In genomic region chr11:59350326-59350725, GRCm38 (mm10) we compare ENCODE assay signal across 23 mouse cellular contexts. TPM values are rescaled to one million over a fixed set of nuclear protein-coding genes. Genes with fewer than 3 reads are reported as not detected.
DNase-seq lines count a peak whose midpoint lies in the region; ATAC-seq and TF ChIP-seq lines count a peak whose summit lies in the region.
"Had no signal": no experiment of that assay in that cellular context is flagged by ENCODE, and none has a peak within 500 bp of the region (broad histone marks: within the 10 kb centered on the region; RNA-seq: fewer than 3 reads in every experiment).

No protein-coding gene starts in this region.

- peak overlapping the region; percentile 39; the same call in 1 of the 2 replicates for H3K27ac ChIP-seq in midbrain, embryonic 10.5 days (replicated peaks)
- H3K27ac ChIP-seq in midbrain, postnatal 0 days (ENCODE audit: low read depth, low read length), result no peak overlapping the region
- peak overlapping the region; percentile 75; the same call in 1 of the 2 replicates for H3K27ac ChIP-seq in limb, embryonic 10.5 days
- H3K27ac ChIP-seq: forebrain, embryonic 12.5 days; hindbrain, postnatal 0 days had no signal

- ATAC-seq in midbrain, postnatal 0 days (ENCODE audit: low FRiP score), result no peak
- ATAC-seq: hindbrain, postnatal 0 days; liver, postnatal 0 days; Patski had no signal

- peaks cover 9% of the 10 kb centered on the region for H3K4me1 ChIP-seq in midbrain, embryonic 10.5 days
- H3K4me1 ChIP-seq in midbrain, postnatal 0 days (ENCODE audit: insufficient read depth, low read length), result no peaks in the 10 kb centered on the region
- H3K4me1 ChIP-seq in limb, embryonic 10.5 days, result peaks cover 20% of the 10 kb centered on the region
- H3K4me1 ChIP-seq: forebrain, embryonic 12.5 days had no signal

- 0 out of 2 replicates have a peak, but pooled peaks cover 5% of the 10 kb centered on the region for H3K9me3 ChIP-seq in midbrain, embryonic 10.5 days (replicated peaks)
- H3K9me3 ChIP-seq in midbrain, postnatal 0 days (ENCODE audit: low read length), result no peaks in the 10 kb centered on the region
- no peaks in the 10 kb centered on the region for H3K9me3 ChIP-seq in limb, embryonic 10.5 days (replicated peaks)
- H3K9me3 ChIP-seq: forebrain, embryonic 12.5 days had no signal

- TF ChIP-seq CTCF in midbrain, postnatal 0 days (IDR thresholded peaks at IDR 0.05), result no peak

- H3K4me3 ChIP-seq in midbrain, embryonic 10.5 days, result no peak overlapping the region
- no peak overlapping the region for H3K4me3 ChIP-seq in midbrain, postnatal 0 days (ENCODE audit: low read depth, low read length)
- no peak overlapping the region for H3K4me3 ChIP-seq in limb, embryonic 10.5 days
- H3K4me3 ChIP-seq: forebrain, embryonic 12.5 days had no signal

- H3K9ac ChIP-seq in midbrain, postnatal 0 days (replicated peaks; ENCODE audit: low read length, poor library complexity, severe bottlenecking), result no peak overlapping the region
- H3K9ac ChIP-seq: forebrain, embryonic 12.5 days; liver, postnatal 0 days had no signal

- WGBS in midbrain, embryonic 10.5 days, result 74% methylated on average over 2 of the region's 2 CpGs
- WGBS in midbrain, postnatal 0 days, result 83% methylated on average over 2 of the region's 2 CpGs
- WGBS in limb, embryonic 10.5 days, result 65% methylated on average over 2 of the region's 2 CpGs

- H3K27me3 ChIP-seq in midbrain, embryonic 10.5 days (ENCODE audit: low read depth, poor library complexity, severe bottlenecking), result no peaks in the 10 kb centered on the region
- H3K27me3 ChIP-seq in midbrain, postnatal 0 days (ENCODE audit: insufficient read depth, low read length), result no peaks in the 10 kb centered on the region
- H3K27me3 ChIP-seq in limb, embryonic 10.5 days (ENCODE audit: low read depth, poor library complexity, severe bottlenecking), result no peaks in the 10 kb centered on the region
- H3K27me3 ChIP-seq: forebrain, embryonic 12.5 days; Patski had no signal

- H3K36me3 ChIP-seq in midbrain, embryonic 10.5 days, result no peaks in the 10 kb centered on the region
- H3K36me3 ChIP-seq in midbrain, postnatal 0 days (ENCODE audit: insufficient read depth, low read length), result no peaks in the 10 kb centered on the region
- H3K36me3 ChIP-seq in limb, embryonic 10.5 days, result no peaks in the 10 kb centered on the region
- H3K36me3 ChIP-seq: forebrain, embryonic 12.5 days had no signal

- no peak for DNase-seq in midbrain, embryonic 10.5 days (ENCODE audit: low spot score)
- no peak for DNase-seq in midbrain, postnatal 0 days (ENCODE audit: low spot score)
- peak; percentile 47 for DNase-seq in embryo, embryonic 11 days
- DNase-seq in limb, embryonic 10.5 days (ENCODE audit: low spot score), result no peak
- no peak for DNase-seq in cerebellum, postnatal 4 days (ENCODE audit: low spot score in 2 of 2)
- DNase-seq in layer of hippocampus, adult 9-10 months (ENCODE audit: low spot score), result no peak
- DNase-seq in adrenal gland, adult 8-10 months, result no peak
- DNase-seq: adrenal gland, adult 2 months; cerebellum, adult 11-12 months; heart, postnatal 14 days; kidney, adult 8-10 months; kidney, postnatal 4 days; left cerebral cortex, postnatal 4 days; liver, postnatal 0 days; retina, postnatal 1 day; thymus, adult 2 months had no signal

- H3K4me2 ChIP-seq in midbrain, postnatal 0 days (ENCODE audit: low read depth, low read length, poor library complexity, severe bottlenecking), result no peak overlapping the region
- H3K4me2 ChIP-seq: forebrain, embryonic 12.5 days had no signal

RNA-seq across cellular contexts. Expression of gene Prss38, which starts 25.1 kb away (rescaled TPM):
- not detected in 2 replicates for polyA plus RNA-seq in midbrain, embryonic 10.5 days (2016; fragmentation: Nextera tagmentation; extraction: Ambion mirVana)
- total RNA-seq in midbrain, postnatal 0 days (2014; rRNA removed), result not detected in 2 replicates
- polyA plus RNA-seq in midbrain, postnatal 0 days (2015; fragmentation: Nextera tagmentation; extraction: Ambion mirVana), result 0.22 TPM in 1 of 2 replicates, not detected in the other
- not detected in 2 replicates for polyA plus RNA-seq in limb, embryonic 10.5 days (2016; fragmentation: Nextera tagmentation; extraction: Ambion mirVana)
- not detected for total RNA-seq in adrenal gland, adult 8-10 months (2022)
- total RNA-seq: adrenal gland, adult 2 months; common myeloid progenitor, adult 5-6 weeks; gastrocnemius, adult 8-10 months; heart, adult 8-10 months; heart, postnatal 14 days; hindbrain, postnatal 0 days; left cerebral cortex, postnatal 4 days had no signal
- polyA plus RNA-seq: adrenal gland, adult 2 months; forebrain, embryonic 12.5 days; hindbrain, postnatal 0 days; liver, postnatal 0 days; neural tube, embryonic 14.5 days; Patski; thymus, adult 2 months had no signal

RNA-seq across cellular contexts. Expression of gene Wnt9a, which starts 43.6 kb away (rescaled TPM):
- polyA plus RNA-seq in midbrain, embryonic 10.5 days (2016; fragmentation: Nextera tagmentation; extraction: Ambion mirVana), result 7.8 and 9.7 TPM in 2 replicates
- 4.2 and 5.6 TPM in 2 replicates for total RNA-seq in midbrain, postnatal 0 days (2014; rRNA removed)
- 2.3 and 2.9 TPM in 2 replicates for polyA plus RNA-seq in midbrain, postnatal 0 days (2015; fragmentation: Nextera tagmentation; extraction: Ambion mirVana)
- 1.2 and 1.8 TPM in 2 replicates for polyA plus RNA-seq in limb, embryonic 10.5 days (2016; fragmentation: Nextera tagmentation; extraction: Ambion mirVana)
- total RNA-seq in adrenal gland, adult 8-10 months (2022), result 1 to 10 TPM; 1.2 to 1.5 (median 1.5) TPM
- total RNA-seq: common myeloid progenitor, adult 5-6 weeks had no signal

RNA-seq across cellular contexts. Expression of gene Wnt3a, which starts 59.8 kb away (rescaled TPM):
- polyA plus RNA-seq in midbrain, embryonic 10.5 days (2016; fragmentation: Nextera tagmentation; extraction: Ambion mirVana), result 5.3 and 8.7 TPM in 2 replicates
- 0.16 TPM in 1 of 2 replicates, not detected in the other for total RNA-seq in midbrain, postnatal 0 days (2014; rRNA removed)
- 0.10 TPM in 1 of 2 replicates, not detected in the other for polyA plus RNA-seq in midbrain, postnatal 0 days (2015; fragmentation: Nextera tagmentation; extraction: Ambion mirVana)
- 0.14 and 0.53 TPM in 2 replicates for polyA plus RNA-seq in limb, embryonic 10.5 days (2016; fragmentation: Nextera tagmentation; extraction: Ambion mirVana)
- not detected for total RNA-seq in adrenal gland, adult 8-10 months (2022)
- total RNA-seq: adrenal gland, adult 2 months; common myeloid progenitor, adult 5-6 weeks; gastrocnemius, adult 8-10 months; heart, adult 8-10 months; heart, postnatal 14 days; left cerebral cortex, postnatal 4 days had no signal
- polyA plus RNA-seq: adrenal gland, adult 2 months; liver, postnatal 0 days; Patski had no signal
